ENCODE assay signal across 10 mouse cellular contexts in genomic region chr6:129256018-129256417, GRCm38 (mm10). TPM values are rescaled to one million over a fixed set of nuclear protein-coding genes. Genes with fewer than 3 reads are reported as not detected.
DNase-seq lines count a peak whose midpoint lies in the region; ATAC-seq and TF ChIP-seq lines count a peak whose summit lies in the region.
"Had no signal": no experiment of that assay in that cellular context is flagged by ENCODE, and none has a peak within 500 bp of the region (broad histone marks: within the 10 kb centered on the region; RNA-seq: fewer than 3 reads in every experiment).

No protein-coding gene starts in this region.

- ATAC-seq in kidney, embryonic 15.5 days (replicated peaks; ENCODE audit: low FRiP score): no peak
- ATAC-seq in midbrain, embryonic 11.5 days (ENCODE audit: low FRiP score): peak; percentile 43; the same call in 1 of the 2 replicates

- no peak overlapping the region for H3K27ac ChIP-seq in cerebellum, adult 2 months (ENCODE audit: insufficient read depth, low read length)
- no peak overlapping the region for H3K27ac ChIP-seq in kidney, embryonic 15.5 days
- H3K27ac ChIP-seq in bone marrow, adult 2 months (ENCODE audit: control insufficient read depth, insufficient read depth, low read depth, low read length, poor library complexity): no peak overlapping the region
- H3K27ac ChIP-seq in midbrain, embryonic 11.5 days (ENCODE audit: low read depth, low read length): no peak overlapping the region
- H3K27ac ChIP-seq: heart, embryonic 13.5 days had no signal

- WGBS in cerebellum, adult 2 months: 46% methylated on average over 7 of the region's 7 CpGs
- WGBS in kidney, embryonic 15.5 days: 51% methylated on average over 7 of the region's 7 CpGs
- 41% methylated on average over 7 of the region's 7 CpGs for WGBS in bone marrow, adult 2 months
- WGBS in midbrain, embryonic 11.5 days: 63% methylated on average over 7 of the region's 7 CpGs

- 0 out of 2 replicates have a peak, but pooled peaks have one; percentile 0 for TF ChIP-seq CTCF in cerebellum, adult 2 months (IDR thresholded peaks at IDR 0.05; ENCODE audit: borderline replicate concordance, insufficient read depth, low read depth, low read length)
- peak; percentile 53 for TF ChIP-seq CTCF in bone marrow, adult 2 months (IDR thresholded peaks at IDR 0.05; ENCODE audit: control insufficient read depth, insufficient read depth, low read length)

- no peaks in the 10 kb centered on the region for H3K4me1 ChIP-seq in cerebellum, adult 2 months (ENCODE audit: control insufficient read depth, insufficient read depth, low read length)
- no peaks in the 10 kb centered on the region for H3K4me1 ChIP-seq in kidney, embryonic 15.5 days
- H3K4me1 ChIP-seq in bone marrow, adult 2 months (ENCODE audit: control insufficient read depth, insufficient read depth, low read length): no peaks in the 10 kb centered on the region
- no peaks in the 10 kb centered on the region for H3K4me1 ChIP-seq in midbrain, embryonic 11.5 days (ENCODE audit: control insufficient read depth, insufficient read depth, low read length)
- H3K4me1 ChIP-seq: heart, embryonic 13.5 days had no signal

- no peak for TF ChIP-seq POLR2A in cerebellum, adult 2 months (IDR thresholded peaks at IDR 0.05; ENCODE audit: borderline replicate concordance, insufficient read depth, low read length)
- TF ChIP-seq POLR2A in bone marrow, adult 2 months (IDR thresholded peaks at IDR 0.05; ENCODE audit: borderline replicate concordance, control insufficient read depth, low read depth, low read length): no peak

- no peaks in the 10 kb centered on the region for H3K9me3 ChIP-seq in kidney, embryonic 15.5 days (replicated peaks)
- H3K9me3 ChIP-seq in midbrain, embryonic 11.5 days (ENCODE audit: control insufficient read depth, low read length): no peaks in the 10 kb centered on the region
- H3K9me3 ChIP-seq: heart, embryonic 13.5 days had no signal

- DNase-seq in cerebellum, adult 2 months: no peak
- no peak for DNase-seq in cerebellum, postnatal 36 days
- peak; percentile 32 for DNase-seq in kidney, postnatal 14 days
- DNase-seq in midbrain, embryonic 11.5 days (ENCODE audit: low spot score, missing footprints): no peak
- DNase-seq in testis, postnatal 14 days (ENCODE audit: low spot score): no peak
- DNase-seq in adrenal gland, postnatal 25 days: no peak

- H3K9ac ChIP-seq in kidney, embryonic 15.5 days: no peak overlapping the region
- no peak overlapping the region for H3K9ac ChIP-seq in midbrain, embryonic 11.5 days (ENCODE audit: low read length)
- H3K9ac ChIP-seq: heart, embryonic 13.5 days had no signal

- H3K4me2 ChIP-seq in kidney, embryonic 15.5 days: no peak overlapping the region
- no peak overlapping the region for H3K4me2 ChIP-seq in midbrain, embryonic 11.5 days
- H3K4me2 ChIP-seq: heart, embryonic 13.5 days had no signal

- H3K27me3 ChIP-seq in cerebellum, adult 2 months (ENCODE audit: control insufficient read depth, insufficient read depth, low read length): no peaks in the 10 kb centered on the region
- H3K27me3 ChIP-seq in kidney, embryonic 15.5 days: no peaks in the 10 kb centered on the region
- no peaks in the 10 kb centered on the region for H3K27me3 ChIP-seq in midbrain, embryonic 11.5 days (ENCODE audit: control insufficient read depth, insufficient read depth, low read length)
- H3K27me3 ChIP-seq: heart, embryonic 13.5 days had no signal

- no peaks in the 10 kb centered on the region for H3K36me3 ChIP-seq in kidney, embryonic 15.5 days
- no peaks in the 10 kb centered on the region for H3K36me3 ChIP-seq in midbrain, embryonic 11.5 days (ENCODE audit: control insufficient read depth, insufficient read depth, low read length)
- H3K36me3 ChIP-seq: heart, embryonic 13.5 days had no signal

- H3K4me3 ChIP-seq in cerebellum, adult 2 months (replicated peaks; ENCODE audit: insufficient read depth, low read depth, low read length): no peak overlapping the region
- no peak overlapping the region for H3K4me3 ChIP-seq in kidney, embryonic 15.5 days (replicated peaks)
- H3K4me3 ChIP-seq in bone marrow, adult 2 months (replicated peaks; ENCODE audit: control insufficient read depth, low read depth, low read length): no peak overlapping the region
- H3K4me3 ChIP-seq in midbrain, embryonic 11.5 days (ENCODE audit: low read depth, low read length): no peak overlapping the region
- H3K4me3 ChIP-seq: heart, embryonic 13.5 days had no signal

RNA-seq across cellular contexts. Expression of gene Cd69, which starts 19.2 kb away (rescaled TPM):
- polyA plus RNA-seq in cerebellum, adult 2 months (2012; rRNA removed): 0.07 and 0.14 TPM in 2 replicates
- polyA plus RNA-seq in kidney, embryonic 15.5 days (2015; fragmentation: Nextera tagmentation; extraction: Ambion mirVana): not detected in 2 replicates
- polyA plus RNA-seq in bone marrow, adult 2 months (2011; ENCODE audit: insufficient read depth, insufficient read length, low replicate concordance, missing spikeins): 4.8 and 4.9 TPM in 2 replicates
- polyA plus RNA-seq in midbrain, embryonic 11.5 days (2014; fragmentation: Nextera tagmentation; extraction: Ambion mirVana): 0.10 TPM in 1 of 2 replicates, not detected in the other
- total RNA-seq in adrenal gland, postnatal 25 days (2021): 0.15 TPM in 1 of 2 replicates, not detected in the other
- polyA plus RNA-seq: C2C12; heart, embryonic 13.5 days had no signal
